Mouse (Mus musculus) embryonic fibroblast, embryonic 13.5 days (primary cell): ENCODE measurements at regions not wholly inside any gene's neighbourhood (a gene's known extent, or its start where the extent isn't known, plus 50 kb on each side); places are given as distances from the start of the nearest gene placed in this dataset.

ENCODE experiments used
- CTCF ChIP-seq: IDR thresholded peaks from 2 replicates; pipeline ENCODE4 v1.5.1; 2011; ENCODE audit warnings: mild to moderate bottlenecking, control low read depth, low read length, moderate library complexity, borderline replicate concordance; ENCODE audit not compliant: insufficient read depth
- POLR2A ChIP-seq: IDR thresholded peaks from 2 replicates; pipeline ENCODE4 v1.6.1; 2011; ENCODE audit warnings: low read depth, mild to moderate bottlenecking, control low read depth, low read length, moderate library complexity

DNA sequence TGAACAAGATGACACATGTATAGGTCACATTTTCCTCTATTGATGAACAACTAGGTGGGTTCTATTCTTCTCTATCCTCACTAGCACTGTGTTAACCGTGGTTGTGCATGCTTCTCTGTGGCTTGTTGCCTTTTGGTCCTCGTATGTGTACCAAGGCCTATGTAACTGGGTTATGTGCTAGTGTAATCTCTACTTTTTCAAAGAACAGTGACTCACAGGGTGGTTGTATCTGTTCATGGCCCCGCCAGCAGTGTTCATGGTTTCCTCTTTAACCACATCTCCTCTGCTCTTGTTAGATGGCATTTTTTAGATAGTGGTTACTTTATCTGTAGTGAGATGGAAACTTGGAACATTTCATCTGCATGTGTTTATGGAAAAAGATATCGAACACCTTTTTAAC, 304.9 kb upstream of the Zfp637 start:
- TF ChIP-seq POLR2A, result no peak
- TF ChIP-seq CTCF, result no peak
